ENCODE assay signal across 22 mouse cellular contexts in the genomic region with DNA sequence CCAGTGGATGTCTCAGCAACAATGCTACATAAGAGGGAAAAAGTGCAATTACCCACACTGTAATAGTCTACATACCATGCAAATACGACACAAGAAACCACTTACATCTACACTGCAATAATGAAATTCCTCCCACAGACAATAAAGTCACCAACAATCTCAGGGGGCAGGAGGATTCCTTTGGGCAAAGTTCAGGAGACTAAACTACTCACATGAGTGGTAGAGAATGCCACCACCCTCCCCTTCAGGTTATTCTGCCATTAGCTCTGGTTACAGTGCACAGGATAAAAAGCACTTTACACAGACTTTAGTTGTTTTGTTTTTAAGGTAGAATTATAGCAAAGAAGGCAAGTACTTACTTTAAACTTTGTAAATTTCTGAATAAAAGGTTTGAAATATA.
"Had no signal": no experiment of that assay in that cellular context is flagged by ENCODE, and none has a peak within 500 bp of the region (broad histone marks: within the 10 kb centered on the region; RNA-seq: fewer than 3 reads in every experiment).

No protein-coding gene starts in this region.

- H3K4me2 ChIP-seq: heart, embryonic 11.5 days; heart, embryonic 13.5 days; heart, embryonic 15.5 days; hindbrain, embryonic 13.5 days; hindbrain, embryonic 15.5 days; limb, embryonic 13.5 days; limb, embryonic 15.5 days; liver, embryonic 12.5 days had no signal

- H3K9ac ChIP-seq: forebrain, postnatal 0 days; heart, embryonic 13.5 days; heart, embryonic 15.5 days; hindbrain, embryonic 13.5 days; hindbrain, embryonic 15.5 days; limb, embryonic 13.5 days; limb, embryonic 15.5 days; liver, embryonic 12.5 days; liver, embryonic 14.5 days had no signal

- H3K27me3 ChIP-seq: heart, embryonic 13.5 days; heart, embryonic 15.5 days; hindbrain, embryonic 13.5 days; hindbrain, embryonic 15.5 days; limb, embryonic 13.5 days; limb, embryonic 15.5 days; liver, embryonic 12.5 days had no signal

- H3K4me3 ChIP-seq: heart, adult 2 months; heart, embryonic 13.5 days; heart, embryonic 15.5 days; hindbrain, embryonic 13.5 days; hindbrain, embryonic 15.5 days; limb, embryonic 13.5 days; limb, embryonic 15.5 days; liver, embryonic 12.5 days had no signal

- DNase-seq: forebrain, postnatal 0 days; gastrocnemius, postnatal 14 days; gastrocnemius, postnatal 36 days; heart, adult 11 months; heart, adult 2 months; heart, postnatal 14 days; heart, postnatal 36 days; layer of hippocampus, adult 9-11 months; layer of hippocampus, postnatal 36 days; left cerebral cortex, postnatal 4 days; lung, adult 18-20 months had no signal

- H3K9me3 ChIP-seq: heart, embryonic 13.5 days; heart, embryonic 15.5 days; hindbrain, embryonic 13.5 days; hindbrain, embryonic 15.5 days; limb, embryonic 13.5 days; limb, embryonic 15.5 days; liver, embryonic 12.5 days had no signal

- ATAC-seq: forebrain, postnatal 0 days; hindbrain, postnatal 0 days; liver, embryonic 12.5 days had no signal

- H3K4me1 ChIP-seq: heart, embryonic 13.5 days; heart, embryonic 15.5 days; hindbrain, embryonic 13.5 days; hindbrain, embryonic 15.5 days; limb, embryonic 13.5 days; limb, embryonic 15.5 days; liver, embryonic 12.5 days had no signal

- H3K27ac ChIP-seq: heart, adult 2 months; heart, embryonic 13.5 days; heart, embryonic 15.5 days; hindbrain, embryonic 13.5 days; hindbrain, embryonic 15.5 days; hindbrain, postnatal 0 days; kidney, postnatal 0 days; limb, embryonic 13.5 days; limb, embryonic 15.5 days; liver, embryonic 12.5 days; liver, embryonic 14.5 days had no signal
